Mouse (Mus musculus) kidney, adult 9 months (tissue): ENCODE results near the gene Notch4.
"Not testable (repeated sequence)": the region's sequence is repeated elsewhere in the genome, so short reads cannot be mapped to it uniquely, and the experiment has no call there.

Experiments used
- DNase-seq: peaks from one replicate; pipeline ENCODE4 v3.0.0; 2022

Notch4 gene

GRCm38 (mm10) chr17:34564003-34564421 is at the start of gene Notch4:
Gene Notch4 (plus strand): TSS chr17:34564268.
- peak; percentile 59 for DNase-seq

GRCm38 (mm10) chr17:34516514-34516913 is 47.6 kb upstream of the Notch4 start:
- DNase-seq, result no peak

- DNase-seq, result no peak
Observed at GRCm38 (mm10) chr17:34517252-34517651, 46.8 kb upstream of the Notch4 start, which contains the start of gene Btnl6. Gene Btnl6 (minus strand): TSS chr17:34517352.

- no peak for DNase-seq
Observed at GRCm38 (mm10) chr17:34517795-34518194, 46.3 kb upstream of the Notch4 start.

- not testable (repeated sequence) for DNase-seq
Observed at GRCm38 (mm10) chr17:34518571-34518970, 45.5 kb upstream of the Notch4 start.

- no peak for DNase-seq
Observed at GRCm38 (mm10) chr17:34519001-34519400, 45.1 kb upstream of the Notch4 start.

GRCm38 (mm10) chr17:34532671-34533070 is 31.4 kb upstream of the Notch4 start:
- DNase-seq, result no peak

- not testable (repeated sequence) for DNase-seq
Observed at GRCm38 (mm10) chr17:34543567-34543966, 20.5 kb upstream of the Notch4 start.

GRCm38 (mm10) chr17:34546797-34547196 is 17.3 kb upstream of the Notch4 start:
- DNase-seq, result no peak

GRCm38 (mm10) chr17:34547601-34548000 is 16.5 kb upstream of the Notch4 start:
- no peak for DNase-seq

GRCm38 (mm10) chr17:34549156-34549555 is 14.9 kb upstream of the Notch4 start:
- DNase-seq, result no peak

- no peak for DNase-seq
Observed at GRCm38 (mm10) chr17:34549843-34550242, 14.2 kb upstream of the Notch4 start.

- peak; percentile 86 for DNase-seq
Observed at GRCm38 (mm10) chr17:34555483-34555882, 8.6 kb upstream of the Notch4 start.

- no peak for DNase-seq
Observed at GRCm38 (mm10) chr17:34556406-34556805, 7.7 kb upstream of the Notch4 start.

- DNase-seq, result no peak
Observed at GRCm38 (mm10) chr17:34557411-34557810, 6.7 kb upstream of the Notch4 start.

- no peak for DNase-seq
Observed at GRCm38 (mm10) chr17:34559116-34559515, 5.0 kb upstream of the Notch4 start.

- DNase-seq, result no peak
Observed at GRCm38 (mm10) chr17:34559895-34560294, 4.2 kb upstream of the Notch4 start.

- DNase-seq, result no peak
Observed at GRCm38 (mm10) chr17:34560438-34560837, 3.6 kb upstream of the Notch4 start.

- DNase-seq, result no peak
Observed at GRCm38 (mm10) chr17:34561200-34561599, 2.9 kb upstream of the Notch4 start.

- DNase-seq, result no peak
Observed at GRCm38 (mm10) chr17:34562595-34562994, 1.5 kb upstream of the Notch4 start.

- no peak for DNase-seq
Observed at GRCm38 (mm10) chr17:34563354-34563753, 714 bp upstream of the Notch4 start.

- DNase-seq, result peak; percentile 61
Observed at GRCm38 (mm10) chr17:34564796-34565195, 728 bp downstream of the Notch4 start.

- DNase-seq, result no peak
Observed at GRCm38 (mm10) chr17:34567311-34567710, 3.2 kb downstream of the Notch4 start.

- DNase-seq, result no peak
Observed at GRCm38 (mm10) chr17:34568421-34568820, 4.4 kb downstream of the Notch4 start.

GRCm38 (mm10) chr17:34569919-34570318 is 5.9 kb downstream of the Notch4 start:
- no peak for DNase-seq

GRCm38 (mm10) chr17:34571875-34572274 is 7.8 kb downstream of the Notch4 start:
- no peak for DNase-seq
